Mouse (Mus musculus) kidney, embryonic 15.5 days (tissue): ENCODE results near the gene Gm10037. TPM values are rescaled to one million over a fixed set of nuclear protein-coding genes. Genes with fewer than 3 reads are reported as not detected.

ENCODE experiments used
- polyA plus RNA-seq: library from polyadenylated mRNA; unstranded; fragments of >200 nt; fragmentation: Nextera tagmentation; extraction: Ambion mirVana; gene quantifications from 2 replicates; pipeline ENCODE4 v1.2.1, GENCODE M21; 2015

The Gm10037 gene
- polyA plus RNA-seq, 1 experiment from 2014 or later: 4.0 TPM

Other genes with a start within 250 kb of the Gm10037 start
- 4.3 and 4.4 TPM in 2 replicates for gene Zfp729b, start 221.4 kb upstream of the Gm10037 start, polyA plus RNA-seq
- gene Gm49345, start 193.3 kb upstream of the Gm10037 start, polyA plus RNA-seq: 0.22 TPM in 1 of 2 replicates, not detected in the other
- gene Zfp729a, start 193.3 kb upstream of the Gm10037 start, polyA plus RNA-seq: 2.8 and 3.8 TPM in 2 replicates
- 11.5 and 12.8 TPM in 2 replicates for gene Zfp738, start 144.0 kb upstream of the Gm10037 start, polyA plus RNA-seq
- 7.2 and 8.2 TPM in 2 replicates for gene Zfp65, start 101.9 kb upstream of the Gm10037 start, polyA plus RNA-seq
- gene Zfp85, start 75.9 kb upstream of the Gm10037 start, polyA plus RNA-seq: 4.8 and 6.4 TPM in 2 replicates
- gene Zfp493, start 51.4 kb upstream of the Gm10037 start, polyA plus RNA-seq: 2.5 and 2.6 TPM in 2 replicates
- gene Zfp273, start 17.4 kb upstream of the Gm10037 start, polyA plus RNA-seq: 8.0 and 8.1 TPM in 2 replicates
- gene BC048507, start 32.2 kb downstream of the Gm10037 start, polyA plus RNA-seq: not detected in 2 replicates